Mouse (Mus musculus): Measurements from ENCODE around the gene Pi4k2a.

Gene Pi4k2a

DNA sequence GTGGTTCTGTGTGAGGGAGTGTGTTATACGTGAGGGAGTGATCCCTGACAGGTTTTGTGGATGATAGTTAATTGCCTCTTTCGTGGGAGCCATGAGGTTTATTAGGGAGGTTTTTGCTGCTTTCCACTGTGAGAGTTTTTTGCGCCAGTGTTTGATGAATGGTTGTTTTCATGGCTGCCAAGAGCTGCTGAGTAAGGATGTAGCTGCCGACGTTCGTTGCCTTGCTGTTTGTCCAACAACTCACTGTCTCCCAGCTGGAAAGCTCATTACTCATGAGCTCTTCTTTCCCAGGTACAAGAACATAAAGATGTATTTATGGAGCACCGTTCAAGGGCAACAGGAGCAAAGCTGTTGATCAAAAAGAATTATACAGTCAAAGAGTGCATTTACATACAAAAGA, 73.9 kb downstream of the Pi4k2a start:
- no peak for DNase-seq (ENCODE audit: extremely low spot score)

DNA sequence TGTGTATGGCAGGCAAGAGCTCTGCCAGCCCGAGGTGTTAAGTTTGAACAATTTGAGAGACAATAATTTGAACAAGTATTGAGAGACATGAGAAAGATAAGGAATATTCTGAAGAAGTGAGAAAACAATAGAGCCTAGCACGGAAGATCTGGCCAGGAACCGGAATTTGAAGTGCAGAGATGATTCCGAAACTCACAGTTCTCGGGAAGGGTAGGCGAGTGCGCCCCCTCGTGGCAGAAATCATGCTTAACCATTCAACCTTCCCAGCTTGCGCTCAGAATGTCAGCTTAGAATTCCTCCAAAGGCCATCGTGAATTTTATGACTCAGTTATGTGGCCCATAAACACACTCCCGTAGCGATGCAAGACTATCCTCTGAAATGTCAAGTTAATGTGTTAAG, 75.9 kb downstream of the Pi4k2a start:
- DNase-seq (ENCODE audit: extremely low spot score), result peak; percentile 81

DNA sequence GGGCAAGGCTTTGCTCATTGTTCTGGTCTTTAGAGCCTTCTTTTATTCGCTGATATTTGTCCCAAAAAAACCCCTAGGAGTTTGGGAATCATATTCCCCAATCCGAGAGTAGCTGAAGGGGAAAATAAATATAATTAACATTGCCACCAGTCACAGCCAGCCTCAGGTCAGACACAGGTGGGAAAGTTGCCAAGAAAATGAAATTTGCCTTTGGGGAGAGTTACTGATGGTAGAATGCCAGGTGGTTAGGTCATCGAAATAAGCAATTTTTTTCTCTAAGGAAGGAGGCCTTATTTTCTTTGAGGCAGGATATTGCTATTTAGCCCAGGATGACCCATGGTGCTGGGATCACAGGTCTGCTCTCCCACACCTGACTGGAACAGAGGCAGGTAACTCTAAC, 76.5 kb downstream of the Pi4k2a start:
- no peak for DNase-seq (ENCODE audit: extremely low spot score)

DNA sequence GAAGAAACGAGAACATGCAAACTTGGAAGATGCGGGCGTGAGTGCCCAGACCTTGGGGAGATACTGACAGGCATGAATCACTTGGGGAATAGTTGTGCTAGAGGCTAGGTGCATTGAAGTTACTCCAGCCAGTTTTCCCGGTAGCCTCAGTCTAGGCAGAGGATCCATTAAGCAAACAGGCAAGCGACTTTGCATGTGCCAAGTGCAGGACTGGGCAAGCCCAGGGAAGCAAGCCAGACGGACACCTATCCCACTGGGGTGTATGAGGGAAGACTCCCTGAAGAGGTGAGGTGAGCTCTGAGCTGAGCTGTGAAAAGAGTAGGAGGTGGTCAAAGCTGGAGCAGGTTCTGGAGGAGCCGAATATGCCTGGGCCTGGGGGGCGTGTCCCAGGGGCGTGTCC, 77.2 kb downstream of the Pi4k2a start:
- no peak for DNase-seq (ENCODE audit: extremely low spot score)

DNA sequence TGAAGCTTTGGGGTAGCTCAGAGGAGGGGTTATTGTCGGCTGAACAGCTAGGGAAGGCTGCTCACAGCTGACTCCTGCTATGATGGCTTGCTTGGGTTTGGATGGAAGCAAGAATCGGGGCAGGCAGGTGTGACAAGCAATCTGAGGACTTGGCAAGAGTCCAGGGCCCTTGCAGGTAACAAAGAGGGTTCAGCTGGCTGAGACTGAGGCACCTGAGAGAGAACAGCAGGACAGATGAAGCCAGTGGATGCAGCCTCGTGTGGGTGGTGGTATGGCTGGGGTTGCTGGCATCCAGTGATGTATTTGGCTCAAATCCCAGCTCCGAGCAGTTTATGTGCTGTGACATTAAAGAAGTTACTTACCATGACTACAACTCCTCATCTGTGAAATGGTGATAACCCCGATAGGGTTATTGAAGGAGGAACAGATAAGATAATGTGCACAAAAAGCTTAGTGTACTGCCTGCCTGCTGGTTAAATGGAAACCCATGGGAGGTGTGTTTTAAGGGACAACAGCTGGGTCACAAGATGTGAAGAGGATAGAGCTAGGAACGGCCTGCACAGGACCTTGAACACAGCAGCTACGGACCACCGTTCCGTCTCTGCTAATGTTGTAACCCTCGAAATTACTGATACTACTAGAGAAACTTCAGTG, 79.2 kb downstream of the Pi4k2a start:
- DNase-seq (ENCODE audit: extremely low spot score), result no peak

DNA sequence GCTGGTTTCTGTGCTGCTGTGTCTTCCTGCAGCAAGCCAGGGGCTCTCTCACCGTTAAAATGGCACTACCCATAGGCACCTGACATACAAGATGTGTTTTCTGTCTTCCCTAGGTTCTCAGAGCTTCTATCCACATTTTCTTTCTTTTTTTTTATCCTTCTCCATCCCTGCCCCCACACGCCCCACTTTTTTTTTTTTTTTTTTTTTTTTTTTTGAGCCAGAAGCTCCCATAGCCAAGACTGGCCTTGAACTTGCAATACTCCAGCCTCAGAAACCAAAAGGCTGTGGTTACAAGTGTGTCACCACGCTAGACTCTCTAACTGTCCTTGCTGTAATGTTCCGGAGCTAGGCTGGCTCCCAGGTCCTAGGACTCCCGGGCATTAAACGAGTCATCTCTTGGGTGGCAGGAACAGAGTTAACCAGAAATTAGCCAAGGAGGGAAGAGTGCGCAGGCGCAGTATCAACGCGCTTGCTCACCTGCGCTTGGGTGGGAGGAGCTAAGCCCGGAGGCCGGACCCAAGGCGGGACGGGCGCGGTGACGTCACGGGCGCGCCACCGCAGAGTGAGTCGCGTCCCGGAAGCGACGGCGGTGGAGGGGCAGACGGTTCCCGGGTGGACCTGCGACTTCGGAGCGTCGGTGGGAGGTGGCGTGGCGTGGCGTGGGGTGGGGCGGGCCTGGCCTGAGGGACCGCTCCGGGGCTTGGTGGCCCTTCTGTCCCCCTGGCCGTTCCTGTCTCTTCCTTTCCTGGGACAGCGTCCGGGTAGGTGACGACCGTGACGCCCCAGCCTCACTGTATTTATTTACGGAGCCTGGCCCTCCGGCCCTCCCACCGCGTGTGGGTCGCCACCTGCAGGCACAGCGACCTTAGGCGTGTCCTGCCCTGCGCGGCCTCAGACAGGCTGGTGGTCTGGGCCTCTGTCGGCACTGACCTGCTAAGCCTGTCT, 80.0 kb downstream of the Pi4k2a start:
- DNase-seq (ENCODE audit: extremely low spot score), result peak; percentile 90
